Mouse (Mus musculus): ENCODE measurements around the gene Olfr1370.

DNA sequence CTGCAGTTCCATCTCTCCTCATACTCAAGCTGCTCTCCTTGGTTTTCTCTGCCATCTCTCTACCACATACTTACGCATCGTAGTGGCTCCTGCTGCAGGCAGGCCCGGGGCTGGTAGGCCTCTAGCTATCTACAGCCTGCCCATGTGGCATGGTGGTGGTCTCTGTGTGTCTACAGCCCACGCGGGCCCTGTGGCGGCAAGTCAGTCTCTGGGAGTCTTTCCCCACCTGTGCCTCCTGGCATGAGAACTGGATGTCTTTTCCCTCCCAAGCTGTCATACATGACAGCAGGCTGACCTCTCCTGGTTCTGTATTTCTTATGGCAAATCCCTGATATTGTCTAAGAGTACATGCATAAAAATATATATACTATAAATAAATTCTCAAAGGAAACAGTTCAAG is 35.7 kb upstream of the Olfr1370 start:
- TF ChIP-seq CTCF (IDR thresholded peaks at IDR 0.05; ENCODE audit: low read depth), result no peak
- no peak for TF ChIP-seq EP300 (IDR thresholded peaks at IDR 0.05; ENCODE audit: low read depth)

Measured in heart, postnatal 0 days (tissue).